Mouse (Mus musculus): Measurements from ENCODE around the gene Olfr690. TPM values are rescaled to one million over a fixed set of nuclear protein-coding genes. Genes with fewer than 3 reads are reported as not detected.

The Olfr690 gene
- not detected in 2 replicates for polyA plus RNA-seq (2015; fragmentation: Nextera tagmentation; extraction: Ambion mirVana)

DNA sequence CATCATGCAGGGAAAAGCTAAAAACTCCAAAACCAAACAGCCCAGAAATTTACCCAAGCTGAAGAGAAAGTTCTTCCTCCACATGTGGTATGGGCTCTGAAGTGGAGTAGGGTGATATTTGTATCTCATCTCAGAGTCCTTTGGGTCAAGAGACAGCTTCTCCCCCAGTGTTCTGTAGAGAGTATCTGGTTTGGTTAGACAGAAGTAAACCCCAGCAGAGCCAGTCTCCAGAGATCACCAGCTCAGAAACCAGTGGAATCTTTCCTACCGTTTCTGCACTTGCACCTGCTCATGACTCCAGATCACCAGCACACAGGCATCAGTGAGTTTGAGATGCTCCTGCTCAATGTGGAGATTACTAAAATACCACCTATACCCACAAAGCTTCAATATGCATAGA is at the start of gene Olfr690:
Gene Olfr690 (minus strand): TSS at position 101 of the 400 bp plus-strand sequence.
- Histone ChIP-seq H3K9ac (ENCODE audit: low read depth, low read length) (no peak within 1 kb of the TSS), H3K4me1 (ENCODE audit: control insufficient read depth, low read depth, low read length) (no peaks in the 10 kb centered on the region), H3K4me2 (ENCODE audit: low read depth, low read length) (no peak within 1 kb of the TSS), H3K4me3 (ENCODE audit: low read depth, low read length) (no peak within 1 kb of the TSS), H3K27me3 (ENCODE audit: control insufficient read depth, insufficient read depth, low read depth, low read length) (no peaks in the 10 kb centered on the region), H3K9me3 (replicated peaks; ENCODE audit: control insufficient read depth, low read length) (no peaks in the 10 kb centered on the region), H3K36me3 (ENCODE audit: control insufficient read depth, insufficient read depth) (no peaks in the 10 kb centered on the region), H3K27ac (ENCODE audit: low read length) (no peak within 1 kb of the TSS)
- 65% methylated on average over 1 of the region's 1 CpGs for WGBS (ENCODE audit: insufficient replicate concordance)
- ATAC-seq (ENCODE audit: low read depth): no peak

DNA sequence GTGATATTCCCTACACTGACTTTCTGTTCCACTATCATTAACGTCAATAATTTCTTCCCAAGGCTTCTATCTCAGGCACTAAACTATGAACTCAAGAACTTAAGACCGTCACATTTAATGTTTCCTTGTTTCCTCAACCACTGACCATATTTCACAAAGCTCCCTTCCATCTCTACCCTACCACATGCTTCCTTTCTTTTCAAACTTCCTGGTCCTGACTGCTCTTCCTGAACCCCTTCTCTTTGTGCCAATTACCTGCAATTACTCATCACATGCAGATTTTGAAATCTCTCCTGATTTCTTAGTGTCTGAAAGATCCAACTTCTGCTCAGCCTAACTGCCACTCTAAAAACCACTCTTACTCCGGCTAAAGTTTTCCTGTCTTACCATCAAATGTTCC is 46.4 kb upstream of the Olfr690 start:
- no peaks in the 10 kb centered on the region for H3K9me3 ChIP-seq (replicated peaks; ENCODE audit: control insufficient read depth, low read length)
- no peaks in the 10 kb centered on the region for H3K4me1 ChIP-seq (ENCODE audit: control insufficient read depth, low read depth, low read length)
- H3K36me3 ChIP-seq (ENCODE audit: control insufficient read depth, insufficient read depth): peaks cover 39% of the 10 kb centered on the region
- 74% methylated on average over 3 of the region's 3 CpGs for WGBS (ENCODE audit: insufficient replicate concordance)
- no peak overlapping the region for H3K9ac ChIP-seq (ENCODE audit: low read depth, low read length)
- no peak overlapping the region for H3K4me3 ChIP-seq (ENCODE audit: low read depth, low read length)
- H3K27ac ChIP-seq (ENCODE audit: low read length): no peak overlapping the region
- no peaks in the 10 kb centered on the region for H3K27me3 ChIP-seq (ENCODE audit: control insufficient read depth, insufficient read depth, low read depth, low read length)
- H3K4me2 ChIP-seq (ENCODE audit: low read depth, low read length): no peak overlapping the region
- ATAC-seq (ENCODE audit: low read depth): no peak

DNA sequence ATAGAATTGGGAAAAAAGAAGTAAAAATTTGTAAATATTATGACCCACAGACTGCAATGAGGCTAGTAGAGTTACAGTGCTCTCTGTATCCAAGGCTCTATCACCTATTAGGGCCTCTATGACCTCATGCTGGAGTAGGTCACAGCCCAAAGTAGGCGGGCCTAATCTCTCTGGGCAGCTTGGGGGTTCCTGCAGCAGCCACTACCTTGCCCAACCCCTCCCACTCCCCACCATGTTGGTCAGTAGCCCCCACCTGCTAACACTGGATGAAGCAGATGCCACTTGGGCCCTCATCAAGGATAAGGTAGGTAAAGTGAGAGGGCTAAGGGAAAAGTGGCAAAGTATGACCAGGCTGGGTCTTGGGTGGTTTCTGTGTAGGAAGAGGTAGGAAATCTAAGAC is 41.0 kb upstream of the Olfr690 start, which contains the start of gene Gm5901:
Gene Gm5901 (plus strand): TSS at position 173 of the 400 bp plus-strand sequence.
- H3K27me3 ChIP-seq (ENCODE audit: control insufficient read depth, insufficient read depth, low read depth, low read length): no peaks in the 10 kb centered on the region
- WGBS (ENCODE audit: insufficient replicate concordance): 72% methylated on average over 1 of the region's 1 CpGs
- ATAC-seq (ENCODE audit: low read depth): no peak

DNA sequence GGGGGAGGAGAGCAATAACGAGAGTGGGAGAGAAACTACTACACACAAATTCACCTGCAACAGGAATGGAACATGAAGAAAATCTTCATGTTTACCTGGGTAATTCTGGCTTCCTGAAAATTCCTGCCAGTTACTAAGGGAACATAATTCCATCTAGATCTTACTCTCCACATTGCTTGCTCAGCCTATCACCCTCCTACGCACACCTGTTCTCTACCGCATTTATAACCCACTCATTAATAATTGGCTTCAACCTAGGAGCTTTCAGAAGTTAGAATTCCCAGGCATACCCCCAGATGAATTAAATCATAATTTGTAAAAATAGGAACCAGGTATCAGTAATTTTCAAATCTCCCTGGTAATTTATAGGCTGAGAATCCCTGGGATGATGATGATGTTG is 40.1 kb upstream of the Olfr690 start:
- Histone ChIP-seq H3K27me3 (ENCODE audit: control insufficient read depth, insufficient read depth, low read depth, low read length) (no peaks in the 10 kb centered on the region), H3K27ac (ENCODE audit: low read length) (no peak overlapping the region), H3K4me3 (ENCODE audit: low read depth, low read length) (no peak overlapping the region), H3K36me3 (ENCODE audit: control insufficient read depth, insufficient read depth) (peaks cover 12% of the 10 kb centered on the region; the same call in 1 of the 2 replicates), H3K4me2 (ENCODE audit: low read depth, low read length) (no peak overlapping the region), H3K4me1 (ENCODE audit: control insufficient read depth, low read depth, low read length) (peaks cover 4% of the 10 kb centered on the region; the same call in 1 of the 2 replicates), H3K9ac (ENCODE audit: low read depth, low read length) (no peak overlapping the region), H3K9me3 (replicated peaks; ENCODE audit: control insufficient read depth, low read length) (no peaks in the 10 kb centered on the region)
- WGBS (ENCODE audit: insufficient replicate concordance): 67% methylated on average over 3 of the region's 3 CpGs
- no peak for ATAC-seq (ENCODE audit: low read depth)

More for the DNA sequence above, 41.0 kb upstream of the Olfr690 start, which contains the start of gene Gm5901:
- H3K4me1 ChIP-seq (ENCODE audit: control insufficient read depth, low read depth, low read length): peaks cover 4% of the 10 kb centered on the region; the same call in 1 of the 2 replicates
- H3K4me2 ChIP-seq (ENCODE audit: low read depth, low read length): no peak within 1 kb of the TSS
- peaks cover 12% of the 10 kb centered on the region; the same call in 1 of the 2 replicates for H3K36me3 ChIP-seq (ENCODE audit: control insufficient read depth, insufficient read depth)
- no peak within 1 kb of the TSS for H3K27ac ChIP-seq (ENCODE audit: low read length)
- H3K4me3 ChIP-seq (ENCODE audit: low read depth, low read length): no peak within 1 kb of the TSS
- no peak within 1 kb of the TSS for H3K9ac ChIP-seq (ENCODE audit: low read depth, low read length)
- H3K9me3 ChIP-seq (replicated peaks; ENCODE audit: control insufficient read depth, low read length): no peaks in the 10 kb centered on the region

DNA sequence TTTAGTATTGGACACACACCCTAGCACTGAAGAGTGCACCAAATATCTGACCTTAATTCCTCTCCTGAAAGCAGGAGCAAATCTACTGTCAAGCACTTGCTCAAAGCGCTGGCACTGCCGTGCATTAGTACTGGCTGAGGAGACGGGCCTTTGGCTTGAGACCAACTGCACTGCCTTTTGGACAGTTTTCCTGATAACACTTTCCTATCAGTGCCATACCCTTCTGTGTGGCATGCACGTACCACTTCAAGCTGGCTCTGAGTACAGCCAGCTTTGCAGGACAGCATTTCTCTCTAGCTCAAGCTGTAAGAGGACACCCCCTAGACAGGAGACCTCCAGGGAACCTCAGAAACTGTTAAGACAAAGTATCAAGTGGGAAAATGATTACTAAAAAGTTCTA is 39.6 kb upstream of the Olfr690 start:
- no peaks in the 10 kb centered on the region for H3K9me3 ChIP-seq (replicated peaks; ENCODE audit: control insufficient read depth, low read length)
- H3K4me1 ChIP-seq (ENCODE audit: control insufficient read depth, low read depth, low read length): peaks cover 4% of the 10 kb centered on the region; the same call in 1 of the 2 replicates
- H3K4me3 ChIP-seq (ENCODE audit: low read depth, low read length): no peak overlapping the region
- H3K36me3 ChIP-seq (ENCODE audit: control insufficient read depth, insufficient read depth): peaks cover 11% of the 10 kb centered on the region; the same call in 1 of the 2 replicates
- H3K27ac ChIP-seq (ENCODE audit: low read length): no peak overlapping the region
- H3K9ac ChIP-seq (ENCODE audit: low read depth, low read length): no peak overlapping the region
- no peak overlapping the region for H3K4me2 ChIP-seq (ENCODE audit: low read depth, low read length)
- H3K27me3 ChIP-seq (ENCODE audit: control insufficient read depth, insufficient read depth, low read depth, low read length): no peaks in the 10 kb centered on the region
- ATAC-seq (ENCODE audit: low read depth): peak; percentile 55; the same call in 1 of the 2 replicates
- WGBS (ENCODE audit: insufficient replicate concordance): 29% methylated on average over 4 of the region's 4 CpGs

DNA sequence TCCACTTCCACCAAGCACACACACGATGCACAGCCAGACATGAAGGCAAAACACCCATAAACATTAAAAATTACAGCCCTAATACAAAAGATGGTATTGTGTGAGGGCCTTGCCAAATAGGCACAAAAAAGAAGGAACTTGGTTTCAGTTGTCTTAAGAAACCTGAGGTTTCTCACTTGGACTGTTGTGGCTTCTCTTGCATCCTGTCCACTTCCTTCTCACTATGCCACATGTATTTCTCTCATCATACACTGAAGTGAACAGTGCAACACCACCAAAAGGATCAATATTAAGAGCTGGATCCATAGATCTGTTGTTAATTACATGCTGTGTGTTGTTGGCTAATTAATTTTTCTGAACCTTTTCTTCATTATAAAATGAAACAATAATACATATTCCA is 39.0 kb upstream of the Olfr690 start:
- Histone ChIP-seq H3K27me3 (ENCODE audit: control insufficient read depth, insufficient read depth, low read depth, low read length) (no peaks in the 10 kb centered on the region), H3K27ac (ENCODE audit: low read length) (no peak overlapping the region), H3K4me2 (ENCODE audit: low read depth, low read length) (no peak overlapping the region), H3K4me1 (ENCODE audit: control insufficient read depth, low read depth, low read length) (peaks cover 4% of the 10 kb centered on the region; the same call in 1 of the 2 replicates), H3K4me3 (ENCODE audit: low read depth, low read length) (no peak overlapping the region), H3K9me3 (replicated peaks; ENCODE audit: control insufficient read depth, low read length) (no peaks in the 10 kb centered on the region), H3K36me3 (ENCODE audit: control insufficient read depth, insufficient read depth) (0 out of 2 replicates have a peak, but pooled peaks cover 6% of the 10 kb centered on the region), H3K9ac (ENCODE audit: low read depth, low read length) (no peak overlapping the region)
- 0 out of 2 replicates have a peak, but pooled peaks have one; percentile 22 for ATAC-seq (ENCODE audit: low read depth)
- 18% methylated on average over 1 of the region's 1 CpGs for WGBS (ENCODE audit: insufficient replicate concordance)

DNA sequence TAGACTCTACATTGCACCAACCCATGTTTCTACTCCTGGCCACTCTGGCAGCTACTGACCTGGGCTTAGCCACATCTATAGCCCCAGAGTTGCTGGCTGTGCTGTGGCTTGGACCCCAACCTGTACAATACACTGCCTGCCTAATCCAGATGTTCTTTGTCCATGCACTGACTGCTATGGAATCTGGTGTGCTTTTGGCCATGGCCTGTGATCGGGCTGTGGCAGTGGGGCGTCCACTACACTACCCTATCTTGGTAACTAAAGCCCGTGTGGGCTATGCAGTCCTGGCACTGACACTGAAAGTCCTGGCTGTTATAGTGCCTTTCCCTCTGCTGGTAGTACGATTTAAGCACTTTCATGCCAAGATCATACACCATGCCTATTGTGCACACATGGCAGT is 34.6 kb upstream of the Olfr690 start:
- H3K9me3 ChIP-seq (replicated peaks; ENCODE audit: control insufficient read depth, low read length): no peaks in the 10 kb centered on the region
- H3K4me1 ChIP-seq (ENCODE audit: control insufficient read depth, low read depth, low read length): peaks cover 2% of the 10 kb centered on the region; the same call in 1 of the 2 replicates
- H3K27me3 ChIP-seq (ENCODE audit: control insufficient read depth, insufficient read depth, low read depth, low read length): no peaks in the 10 kb centered on the region
- no peak overlapping the region for H3K4me2 ChIP-seq (ENCODE audit: low read depth, low read length)
- H3K36me3 ChIP-seq (ENCODE audit: control insufficient read depth, insufficient read depth): 0 out of 2 replicates have a peak, but pooled peaks cover 3% of the 10 kb centered on the region
- H3K9ac ChIP-seq (ENCODE audit: low read depth, low read length): no peak overlapping the region
- WGBS (ENCODE audit: insufficient replicate concordance): 61% methylated on average over 4 of the region's 4 CpGs
- no peak for ATAC-seq (ENCODE audit: low read depth)
- no peak overlapping the region for H3K27ac ChIP-seq (ENCODE audit: low read length)
- H3K4me3 ChIP-seq (ENCODE audit: low read depth, low read length): no peak overlapping the region

DNA sequence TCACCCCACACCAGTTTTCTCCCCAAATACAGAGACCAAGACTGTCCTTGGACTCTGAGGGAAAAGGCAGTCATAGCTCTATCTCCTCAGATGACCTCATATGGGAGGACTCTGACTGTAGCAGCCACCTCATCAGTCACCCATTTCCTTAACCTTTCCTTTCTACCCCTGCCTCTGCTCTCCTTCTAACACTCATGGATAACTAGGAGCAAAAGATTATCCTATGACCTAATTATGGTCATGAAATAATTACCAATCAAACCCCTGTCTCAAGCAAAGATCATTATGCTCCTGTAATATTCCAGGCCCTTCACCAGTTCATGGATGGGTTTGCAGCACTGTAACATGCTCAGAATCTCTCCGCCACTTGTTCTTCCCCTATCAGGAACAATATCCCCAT is 34.0 kb upstream of the Olfr690 start, which contains the start of gene Olfr692:
Gene Olfr692 (plus strand): TSS at position 301 of the 400 bp plus-strand sequence.
- Histone ChIP-seq H3K4me2 (ENCODE audit: low read depth, low read length) (no peak within 1 kb of the TSS), H3K36me3 (ENCODE audit: control insufficient read depth, insufficient read depth) (0 out of 2 replicates have a peak, but pooled peaks cover 3% of the 10 kb centered on the region), H3K4me1 (ENCODE audit: control insufficient read depth, low read depth, low read length) (no peaks in the 10 kb centered on the region), H3K9ac (ENCODE audit: low read depth, low read length) (no peak within 1 kb of the TSS), H3K9me3 (replicated peaks; ENCODE audit: control insufficient read depth, low read length) (no peaks in the 10 kb centered on the region), H3K27me3 (ENCODE audit: control insufficient read depth, insufficient read depth, low read depth, low read length) (no peaks in the 10 kb centered on the region), H3K4me3 (ENCODE audit: low read depth, low read length) (no peak within 1 kb of the TSS), H3K27ac (ENCODE audit: low read length) (no peak within 1 kb of the TSS)
- WGBS (ENCODE audit: insufficient replicate concordance): 50% methylated on average over 1 of the region's 1 CpGs
- no peak for ATAC-seq (ENCODE audit: low read depth)

DNA sequence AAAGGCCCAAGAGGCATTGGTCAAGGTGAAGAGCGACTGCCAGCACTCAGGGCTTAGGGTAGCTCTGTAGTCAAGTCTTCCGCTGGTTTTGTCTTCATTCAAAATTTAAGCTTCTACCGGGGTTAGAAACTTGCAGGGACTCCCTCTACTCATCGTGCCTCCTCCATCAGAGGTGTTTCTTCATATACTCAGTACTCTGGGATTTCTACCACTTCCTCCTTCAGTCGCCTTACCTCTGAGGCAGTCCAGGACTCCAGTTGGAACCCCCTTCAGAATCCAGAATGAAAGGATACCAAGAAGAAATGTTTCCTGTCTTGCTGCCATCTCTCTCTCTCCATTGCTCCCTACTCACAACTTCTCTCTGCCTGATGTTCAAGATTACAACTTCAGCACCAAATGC is 33.4 kb upstream of the Olfr690 start:
- ATAC-seq (ENCODE audit: low read depth): no peak
- H3K36me3 ChIP-seq (ENCODE audit: control insufficient read depth, insufficient read depth): 0 out of 2 replicates have a peak, but pooled peaks cover 3% of the 10 kb centered on the region
- no peaks in the 10 kb centered on the region for H3K9me3 ChIP-seq (replicated peaks; ENCODE audit: control insufficient read depth, low read length)
- WGBS (ENCODE audit: insufficient replicate concordance): 61% methylated on average over 5 of the region's 5 CpGs
- no peak overlapping the region for H3K4me3 ChIP-seq (ENCODE audit: low read depth, low read length)
- no peak overlapping the region for H3K4me2 ChIP-seq (ENCODE audit: low read depth, low read length)
- no peak overlapping the region for H3K9ac ChIP-seq (ENCODE audit: low read depth, low read length)
- H3K27ac ChIP-seq (ENCODE audit: low read length): no peak overlapping the region
- H3K4me1 ChIP-seq (ENCODE audit: control insufficient read depth, low read depth, low read length): no peaks in the 10 kb centered on the region
- no peaks in the 10 kb centered on the region for H3K27me3 ChIP-seq (ENCODE audit: control insufficient read depth, insufficient read depth, low read depth, low read length)
